Mouse (Mus musculus) MEL (cell line): ENCODE data around the gene Fars2.

Experiments used
- CTCF ChIP-seq, 3 experiments: IDR thresholded peaks in 2 of 3; conservative IDR thresholded peaks in 1 of 3; 2 replicates each; pipeline ENCODE4 v1.5.1; 2011 to 2012; ENCODE audit warnings: low read length in 3 of 3, low read depth in 2 of 3, mild to moderate bottlenecking in 2 of 3, improper control_type of control experiment in 1 of 3, inconsistent platforms in 1 of 3, mixed read lengths in 1 of 3, moderate library complexity in 1 of 3; ENCODE audit not compliant: control insufficient read depth in 1 of 3, insufficient read depth in 1 of 3, poor library complexity in 1 of 3, severe bottlenecking in 1 of 3
- EP300 ChIP-seq, 2 experiments: IDR thresholded peaks; 2 replicates each; pipeline ENCODE4 v1.6.1; 2011; ENCODE audit warnings: improper control_type of control experiment in 2 of 2, low read length in 2 of 2, low read depth in 1 of 2, mild to moderate bottlenecking in 1 of 2
- MAFK ChIP-seq: IDR thresholded peaks from 2 replicates; pipeline ENCODE4 v1.6.1; 2011; ENCODE audit warnings: low read depth, mild to moderate bottlenecking, low read length, improper control_type of control experiment, borderline replicate concordance
- POLR2A ChIP-seq, 2 experiments: IDR thresholded peaks; 2 replicates each; pipeline ENCODE4 v1.6.1; 2011 to 2012; ENCODE audit warnings: low read length in 2 of 2, mild to moderate bottlenecking in 2 of 2, control low read depth in 1 of 2, improper control_type of control experiment in 1 of 2, low read depth in 1 of 2, moderate library complexity in 1 of 2; ENCODE audit not compliant: control insufficient read depth in 1 of 2, insufficient read depth in 1 of 2, poor library complexity in 1 of 2
- POLR2AphosphoS2 ChIP-seq: IDR thresholded peaks from 2 replicates; pipeline ENCODE4 v1.6.1; 2011; ENCODE audit warnings: low read length, improper control_type of control experiment
- USF2 ChIP-seq, 2 experiments: IDR thresholded peaks; 2 replicates each; pipeline ENCODE4 v1.6.1; 2011 to 2012; ENCODE audit warnings: improper control_type of control experiment in 2 of 2, low read length in 2 of 2, borderline replicate concordance in 1 of 2, inconsistent platforms in 1 of 2, low read depth in 1 of 2, mild to moderate bottlenecking in 1 of 2; ENCODE audit not compliant: insufficient read depth in 1 of 2
- ZNF384 ChIP-seq: IDR thresholded peaks from 2 replicates; pipeline ENCODE4 v1.6.1; 2012; ENCODE audit warnings: low read depth, mild to moderate bottlenecking, inconsistent platforms, low read length, improper control_type of control experiment

- TF ChIP-seq CTCF (IDR thresholded peaks at IDR 0.05 in 2 of 3, conservative IDR thresholded peaks at IDR 0.05 in 1 of 3; ENCODE audit: control insufficient read depth in 1 of 3, insufficient read depth in 1 of 3, low read depth in 2 of 3, low read length in 3 of 3, poor library complexity in 1 of 3, severe bottlenecking in 1 of 3) (no peak), POLR2AphosphoS2 (no peak), POLR2A (IDR thresholded peaks at IDR 0.05; ENCODE audit: control insufficient read depth in 1 of 2, insufficient read depth in 1 of 2, low read depth in 1 of 2, low read length in 2 of 2, poor library complexity in 1 of 2) (no peak), MAFK (no peak), ZNF384 (no peak), USF2 (IDR thresholded peaks at IDR 0.05; ENCODE audit: borderline replicate concordance in 1 of 2, insufficient read depth in 1 of 2, low read depth in 1 of 2, low read length in 2 of 2) (no peak), EP300 (IDR thresholded peaks at IDR 0.05; ENCODE audit: low read depth in 1 of 2, low read length in 2 of 2) (no peak)
These were observed 362.9 kb downstream of the Fars2 start for GRCm38 (mm10) chr13:36480101-36480500.
